Mouse (Mus musculus): Measurements from ENCODE around the gene Flot2. TPM values are rescaled to one million over a fixed set of nuclear protein-coding genes. Genes with fewer than 3 reads are reported as not detected.

The Flot2 gene
- total RNA-seq, 2 experiments from 2014 or later = 91.2 to 96.0 TPM

DNA sequence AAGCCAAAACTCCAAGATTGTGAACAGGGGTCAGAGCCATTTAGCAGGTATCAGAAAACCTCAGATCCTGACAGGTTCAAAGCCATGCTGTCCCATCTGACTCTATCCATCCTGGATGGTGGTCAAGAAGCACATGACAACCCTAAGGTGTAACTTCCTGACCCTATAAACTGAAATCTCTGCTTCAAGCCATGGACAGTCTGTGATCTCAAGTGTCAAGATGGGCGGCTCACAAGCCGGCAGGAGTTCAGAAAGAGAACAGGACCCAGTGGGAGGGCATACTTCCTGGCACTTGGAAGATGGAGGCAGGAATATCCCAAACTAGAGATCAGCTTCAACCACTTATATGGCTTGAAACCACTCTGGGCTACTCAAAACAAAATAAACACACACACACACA is 28.9 kb downstream of the Flot2 start:
- no peak for TF ChIP-seq CTCF (IDR thresholded peaks at IDR 0.05)
- Histone ChIP-seq H3K27ac (no peak overlapping the region), H3K4me3 (no peak overlapping the region)
- intact Hi-C loops (cut with DNase I) = no loop called here
- DNase-seq (ENCODE audit: extremely low spot score in 1 of 2, low spot score in 2 of 2) = no peak

DNA sequence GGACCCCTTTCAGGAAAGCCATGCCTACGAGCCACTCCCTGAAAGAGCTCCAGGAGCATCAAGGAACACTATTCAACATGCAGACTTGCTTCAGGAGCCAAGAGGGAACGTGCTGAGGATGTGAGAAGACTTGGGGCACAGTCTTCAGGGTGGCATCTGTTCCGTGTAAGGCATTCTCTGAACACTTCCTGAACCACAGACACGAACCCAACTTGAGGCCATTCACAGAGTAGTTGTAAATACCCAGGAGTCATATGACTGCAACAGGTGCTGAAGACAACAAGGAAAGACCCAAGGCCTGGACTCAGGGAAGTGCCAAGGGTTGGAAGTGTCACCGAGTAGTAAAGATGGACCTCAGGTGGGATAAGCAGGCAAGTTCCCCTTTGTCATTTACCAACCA is 29.8 kb downstream of the Flot2 start:
- intact Hi-C loops (cut with DNase I) = no loop called here
- no peak for TF ChIP-seq CTCF (IDR thresholded peaks at IDR 0.05)
- no peak overlapping the region for H3K27ac ChIP-seq
- H3K4me3 ChIP-seq = no peak overlapping the region
- DNase-seq (ENCODE audit: extremely low spot score in 1 of 2, low spot score in 2 of 2) = no peak

- intact Hi-C loops (cut with DNase I) = no loop called here
- no peak overlapping the region for H3K4me3 ChIP-seq
- no peak for TF ChIP-seq CTCF (IDR thresholded peaks at IDR 0.05)
- H3K27ac ChIP-seq = no peak overlapping the region
- no peak for DNase-seq (ENCODE audit: extremely low spot score in 1 of 2, low spot score in 2 of 2)
These were observed 31.4 kb downstream of the Flot2 start for GRCm38 (mm10) chr11:78069130-78069529.

GRCm38 (mm10) chr11:78069646-78070045 is 31.9 kb downstream of the Flot2 start:
- no peak for TF ChIP-seq CTCF (IDR thresholded peaks at IDR 0.05)
- intact Hi-C loops (cut with DNase I) = no loop called here
- no peak for DNase-seq (ENCODE audit: extremely low spot score in 1 of 2, low spot score in 2 of 2)
- no peak overlapping the region for H3K27ac ChIP-seq
- no peak overlapping the region for H3K4me3 ChIP-seq

- Histone ChIP-seq H3K4me3 (no peak overlapping the region), H3K27ac (no peak overlapping the region)
- TF ChIP-seq CTCF (IDR thresholded peaks at IDR 0.05) = no peak
- no peak for DNase-seq (ENCODE audit: extremely low spot score in 1 of 2, low spot score in 2 of 2)
- intact Hi-C loops (cut with DNase I) = no loop called here
These were observed 34.2 kb downstream of the Flot2 start for GRCm38 (mm10) chr11:78071938-78072337.

DNA sequence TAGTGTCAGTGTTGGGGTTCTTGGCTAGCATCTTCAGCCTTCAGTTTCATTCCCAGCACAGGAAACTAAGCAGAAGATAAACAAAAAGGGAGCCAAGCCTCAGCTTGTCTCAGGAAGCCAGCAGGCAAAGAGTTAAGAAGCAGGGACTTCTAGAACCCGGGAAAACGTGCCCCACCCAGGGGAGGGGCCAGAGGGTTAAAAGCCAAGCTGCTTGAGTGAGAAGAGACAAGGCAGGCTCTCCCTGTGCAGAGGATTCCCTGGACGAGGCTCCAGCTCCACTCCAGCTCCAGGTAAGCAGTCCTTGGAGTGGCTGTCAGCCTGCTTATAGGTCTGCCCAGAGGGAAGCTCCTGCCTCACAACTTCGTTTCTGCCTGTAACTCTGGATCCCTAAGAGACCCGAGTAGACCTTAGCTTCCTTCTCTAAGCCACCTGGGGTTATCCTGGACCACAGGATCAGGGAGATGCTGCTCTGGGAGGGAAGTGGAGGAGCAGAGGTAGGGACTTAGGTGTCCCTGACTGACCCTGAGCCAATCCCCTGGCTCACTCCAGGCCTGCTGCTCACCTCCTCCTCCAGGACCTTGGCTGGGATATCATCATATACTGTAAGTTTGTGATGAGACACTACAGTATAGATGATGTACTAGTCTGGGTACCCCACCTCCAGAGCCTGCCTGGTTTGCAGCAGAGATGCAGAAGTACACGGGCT is 34.8 kb downstream of the Flot2 start:
- TF ChIP-seq CTCF (IDR thresholded peaks at IDR 0.05) = no peak
- H3K4me3 ChIP-seq = no peak overlapping the region
- intact Hi-C loops (cut with DNase I) = no loop called here
- H3K27ac ChIP-seq = no peak overlapping the region
- no peak for DNase-seq (ENCODE audit: extremely low spot score in 1 of 2, low spot score in 2 of 2)

- intact Hi-C loops (cut with DNase I) = no loop called here
- no peak for DNase-seq (ENCODE audit: extremely low spot score in 1 of 2, low spot score in 2 of 2)
- no peak for TF ChIP-seq CTCF (IDR thresholded peaks at IDR 0.05)
- no peak overlapping the region for H3K4me3 ChIP-seq
- no peak overlapping the region for H3K27ac ChIP-seq
These were observed 36.0 kb downstream of the Flot2 start for GRCm38 (mm10) chr11:78073577-78074276.

DNA sequence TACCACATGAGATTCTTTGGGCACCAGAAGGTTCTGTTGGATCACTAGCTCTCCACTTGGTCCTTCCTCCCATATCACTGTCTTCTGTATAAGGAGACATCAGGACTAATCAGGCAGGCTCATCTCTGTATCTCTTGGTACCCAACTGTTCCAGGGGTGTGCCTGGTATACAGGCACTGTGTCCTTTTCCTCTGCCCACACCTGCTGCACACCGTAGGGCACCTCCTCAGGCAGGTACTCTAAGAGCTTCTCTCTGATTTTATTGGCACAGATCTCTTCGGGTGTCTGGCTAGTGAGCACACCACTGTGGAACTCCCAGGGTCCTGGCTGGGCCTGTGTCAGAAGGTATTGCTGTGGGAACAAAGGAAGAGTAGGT is 36.5 kb downstream of the Flot2 start:
- Histone ChIP-seq H3K4me3 (no peak overlapping the region), H3K27ac (no peak overlapping the region)
- DNase-seq (ENCODE audit: extremely low spot score in 1 of 2, low spot score in 2 of 2) = no peak
- intact Hi-C loops (cut with DNase I) = no loop called here
- TF ChIP-seq CTCF (IDR thresholded peaks at IDR 0.05) = no peak

DNA sequence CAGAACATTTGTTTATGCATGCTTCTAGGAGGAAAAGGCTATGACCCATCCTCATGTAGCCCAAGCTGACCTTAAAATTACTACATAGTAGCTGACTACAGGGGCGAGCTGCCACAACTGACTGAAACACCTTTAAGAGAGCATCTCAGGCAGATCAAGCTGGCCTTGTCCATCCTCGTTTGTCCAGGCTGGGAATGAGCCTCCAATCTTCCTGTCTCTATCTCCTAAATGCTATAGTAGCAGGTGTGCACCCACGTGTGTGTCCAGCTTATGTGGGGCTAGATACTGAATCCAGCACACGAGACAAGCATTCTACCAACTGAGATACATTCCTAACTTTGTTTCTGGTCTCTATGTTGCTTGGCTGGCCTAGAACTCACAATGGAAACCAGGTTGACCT is 36.9 kb downstream of the Flot2 start:
- Histone ChIP-seq H3K4me3 (no peak overlapping the region), H3K27ac (no peak overlapping the region)
- no peak for DNase-seq (ENCODE audit: extremely low spot score in 1 of 2, low spot score in 2 of 2)
- TF ChIP-seq CTCF (IDR thresholded peaks at IDR 0.05) = no peak
- intact Hi-C loops (cut with DNase I) = no loop called here

DNA sequence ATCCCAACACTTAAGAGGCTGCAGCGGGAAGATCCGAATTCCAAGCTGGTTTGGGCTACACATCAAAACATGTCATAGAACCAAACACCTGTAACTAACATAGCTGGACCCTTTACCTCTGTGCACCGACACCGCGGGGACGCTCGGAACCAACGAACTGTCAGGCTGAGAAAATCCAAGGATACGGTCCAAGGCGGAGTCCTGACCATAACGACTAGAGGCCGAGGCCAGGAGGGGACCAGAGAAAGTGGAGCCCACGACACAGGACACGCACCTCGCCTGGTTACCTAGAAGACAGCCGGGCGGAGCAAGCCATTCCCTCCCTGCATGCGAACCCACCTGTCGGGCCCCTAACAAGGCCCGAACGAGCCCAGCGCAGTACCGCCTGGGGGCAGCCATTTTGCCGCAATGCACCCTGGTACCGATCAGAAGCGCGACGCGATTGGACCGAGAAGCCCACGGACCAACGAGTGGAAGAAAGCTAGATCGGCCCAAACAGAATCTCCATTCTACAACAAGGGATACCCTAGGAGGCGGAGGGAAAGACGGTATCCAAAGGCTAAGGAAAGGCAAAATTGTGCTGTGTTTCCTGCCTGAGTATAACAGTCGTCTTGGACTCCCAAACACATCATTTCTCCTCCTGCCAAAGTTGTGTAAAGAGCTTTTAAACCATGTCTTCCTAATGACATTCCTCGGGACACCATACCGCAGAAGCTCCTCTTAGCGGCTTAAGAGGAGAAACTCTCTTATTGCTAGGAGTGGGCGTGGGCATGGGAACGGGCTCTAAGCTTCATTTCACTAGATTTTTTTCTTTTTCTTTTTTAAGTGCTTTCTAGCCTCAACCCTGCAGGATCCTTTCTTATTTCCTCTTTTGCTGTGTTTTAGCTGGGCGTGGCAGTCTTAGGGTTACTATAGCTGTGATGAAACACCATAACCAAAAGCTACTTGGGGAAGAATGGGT is 42.5 kb downstream of the Flot2 start, which contains the start of gene Eral1:
Gene Eral1, minus strand, starts transcription at position 423 of the 961 bp plus-strand sequence.
- intact Hi-C loops (cut with DNase I) = loop anchor here (1.0 to 5.0 kb wide), 2 partner anchors 14 to 72 kb away; partner anchors contain the start of gene Fam222b
- no peak; the same call in none of the 2 replicates for TF ChIP-seq CTCF (IDR thresholded peaks at IDR 0.05)
- peak within 1 kb of the TSS; percentile 96 for H3K4me3 ChIP-seq
- peak within 1 kb of the TSS; percentile 45 for H3K27ac ChIP-seq
- peak; percentile 80 to 83 for DNase-seq (ENCODE audit: extremely low spot score in 1 of 2, low spot score in 2 of 2)

DNA sequence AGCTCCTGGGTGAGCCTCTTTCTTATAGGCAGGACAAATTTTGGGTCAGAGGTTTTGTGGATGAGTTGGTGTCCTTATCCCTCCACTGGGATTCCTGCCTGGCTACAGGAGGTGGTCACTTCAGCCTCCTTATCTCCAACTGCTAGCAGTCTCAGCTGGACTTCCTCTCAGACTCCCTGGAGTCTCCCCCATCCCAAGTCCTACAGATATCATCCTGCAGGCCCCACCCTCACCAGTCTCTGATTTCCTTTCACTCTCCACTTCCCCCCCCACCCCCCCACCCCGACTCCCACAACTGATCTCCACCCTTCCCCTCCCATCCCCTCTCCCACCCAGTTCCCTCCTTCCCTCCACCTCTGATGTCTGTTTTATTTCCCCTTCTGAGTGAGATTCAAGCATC is 45.9 kb downstream of the Flot2 start:
- no peak overlapping the region for H3K4me3 ChIP-seq
- H3K27ac ChIP-seq = no peak overlapping the region
- intact Hi-C loops (cut with DNase I) = loop anchor here (5.0 kb wide), 1 partner anchor 69 kb away; no protein-coding TSS in a partner anchor
- no peak for TF ChIP-seq CTCF (IDR thresholded peaks at IDR 0.05)
- no peak for DNase-seq (ENCODE audit: extremely low spot score in 1 of 2, low spot score in 2 of 2)

Measured in left cerebral cortex, adult 2 months (tissue).